Mouse (Mus musculus): Measurements from ENCODE around the gene St6galnac3.

DNA sequence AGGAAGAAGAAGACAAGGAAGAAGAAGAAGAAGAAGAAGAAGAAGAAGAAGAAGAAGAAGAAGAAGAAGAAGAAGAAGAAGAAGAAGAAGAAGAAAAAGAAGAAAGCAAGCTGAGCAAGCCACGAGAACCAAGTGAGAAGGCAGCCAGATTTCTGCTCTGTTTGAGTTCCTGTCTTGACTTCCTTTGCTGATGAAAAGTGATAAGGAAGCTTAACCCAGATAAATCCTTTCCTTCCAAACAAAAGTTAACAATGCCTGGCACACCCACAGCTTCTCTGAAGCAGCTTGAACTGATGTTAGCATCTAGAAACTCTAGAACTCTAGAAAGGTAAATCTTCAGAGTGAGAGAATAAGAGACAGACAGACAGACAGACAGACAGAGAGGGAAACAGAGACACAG, 14.4 kb downstream of the St6galnac3 start:
- TF ChIP-seq POLR2A (IDR thresholded peaks at IDR 0.05; ENCODE audit: low read depth, low read length) (no peak), CTCF (IDR thresholded peaks at IDR 0.05; ENCODE audit: borderline replicate concordance, insufficient read depth, low read length) (no peak)

All from embryonic fibroblast, embryonic 13.5 days (primary cell).